Mouse (Mus musculus) layer of hippocampus, adult 2 months (tissue): ENCODE measurements around the gene Trim25. TPM values are rescaled to one million over a fixed set of nuclear protein-coding genes. Genes with fewer than 3 reads are reported as not detected.
A peak's percentile ranks its signal among the peaks of the same experiment; 100 is the strongest.

Experiments
- DNase-seq, 2 experiments: peaks; one replicate each; pipeline ENCODE4 v3.0.0; 2022; ENCODE audit warnings: low spot score in 2 of 2
- H3K27ac ChIP-seq: fragments of 200-600 bp; 2 replicates; pipeline ENCODE4 v1.8.1; 2022
- H3K4me3 ChIP-seq: fragments of 200-600 bp; 2 replicates; pipeline ENCODE4 v1.8.1; 2022; ENCODE audit warnings: mild to moderate bottlenecking
- CTCF ChIP-seq: fragments of 200-600 bp; conservative IDR thresholded peaks from 2 replicates; pipeline ENCODE4 v1.8.1; 2022; ENCODE audit warnings: antibody characterized with exemption, mild to moderate bottlenecking, moderate library complexity
- total RNA-seq, 2 experiments: library from RNA; stranded (reverse); gene quantifications; 2 replicates each; pipeline ENCODE4 v1.2.3; 2021

The Trim25 gene
- total RNA-seq, 2 experiments from 2014 or later: 4.8 to 4.9 TPM

GRCm38 (mm10) chr11:88999723-89000526, 749 bp downstream of the Trim25 start:
- DNase-seq: no peak
- H3K27ac ChIP-seq: peak overlapping the region; percentile 58
- TF ChIP-seq CTCF: no peak
- peak overlapping the region; percentile 50 for H3K4me3 ChIP-seq

GRCm38 (mm10) chr11:89000527-89000819, 1.3 kb downstream of the Trim25 start:
- no peak for DNase-seq
- Histone ChIP-seq H3K4me3 (peak overlapping the region; percentile 50), H3K27ac (no peak overlapping the region; the same call in 1 of the 2 replicates)
- no peak for TF ChIP-seq CTCF

GRCm38 (mm10) chr11:89001569-89001968, 2.4 kb downstream of the Trim25 start:
- TF ChIP-seq CTCF: no peak
- H3K27ac ChIP-seq: no peak overlapping the region
- no peak for DNase-seq
- H3K4me3 ChIP-seq: no peak overlapping the region; the same call in 1 of the 2 replicates

- Histone ChIP-seq H3K27ac (no peak overlapping the region), H3K4me3 (no peak overlapping the region; the same call in 1 of the 2 replicates)
- no peak for DNase-seq
- TF ChIP-seq CTCF: no peak
Observed at GRCm38 (mm10) chr11:89002068-89002467, 2.9 kb downstream of the Trim25 start.

GRCm38 (mm10) chr11:89002621-89003020, 3.4 kb downstream of the Trim25 start:
- no peak for TF ChIP-seq CTCF
- no peak for DNase-seq
- H3K27ac ChIP-seq: peak overlapping the region; percentile 7; the same call in 1 of the 2 replicates
- H3K4me3 ChIP-seq: peak overlapping the region; percentile 7; the same call in 1 of the 2 replicates

- DNase-seq: no peak
- TF ChIP-seq CTCF: no peak
- no peak overlapping the region for H3K4me3 ChIP-seq
- H3K27ac ChIP-seq: peak overlapping the region; percentile 7; the same call in 1 of the 2 replicates
Observed at GRCm38 (mm10) chr11:89003078-89003477, 3.9 kb downstream of the Trim25 start.

GRCm38 (mm10) chr11:89003726-89004125, 4.5 kb downstream of the Trim25 start:
- no peak for DNase-seq
- no peak overlapping the region; the same call in 1 of the 2 replicates for H3K4me3 ChIP-seq
- peak overlapping the region; percentile 7; the same call in 1 of the 2 replicates for H3K27ac ChIP-seq
- TF ChIP-seq CTCF: no peak

- no peak overlapping the region for H3K27ac ChIP-seq
- H3K4me3 ChIP-seq: no peak overlapping the region
- DNase-seq: no peak
- TF ChIP-seq CTCF: no peak
Observed at GRCm38 (mm10) chr11:89005473-89005872, 6.3 kb downstream of the Trim25 start.

GRCm38 (mm10) chr11:89006404-89006803, 7.2 kb downstream of the Trim25 start:
- Histone ChIP-seq H3K27ac (no peak overlapping the region), H3K4me3 (no peak overlapping the region)
- TF ChIP-seq CTCF: no peak
- no peak for DNase-seq

- H3K4me3 ChIP-seq: no peak overlapping the region
- no peak for DNase-seq
- TF ChIP-seq CTCF: no peak
- H3K27ac ChIP-seq: no peak overlapping the region
Observed at GRCm38 (mm10) chr11:89007582-89007981, 8.4 kb downstream of the Trim25 start.

- Histone ChIP-seq H3K27ac (no peak overlapping the region), H3K4me3 (no peak overlapping the region)
- no peak for TF ChIP-seq CTCF
- DNase-seq: no peak
Observed at GRCm38 (mm10) chr11:89009066-89009465, 9.9 kb downstream of the Trim25 start.

- TF ChIP-seq CTCF: no peak
Observed at GRCm38 (mm10) chr11:89009496-89009895, 10.3 kb downstream of the Trim25 start.

GRCm38 (mm10) chr11:89012241-89012640, 13.1 kb downstream of the Trim25 start:
- Histone ChIP-seq H3K4me3 (no peak overlapping the region), H3K27ac (no peak overlapping the region)
- DNase-seq: no peak
- no peak for TF ChIP-seq CTCF

More at GRCm38 (mm10) chr11:89009496-89009895, 10.3 kb downstream of the Trim25 start:
- no peak for DNase-seq
- Histone ChIP-seq H3K27ac (no peak overlapping the region), H3K4me3 (no peak overlapping the region)
